Mouse (Mus musculus) adrenal gland, adult 8-10 months (tissue): ENCODE measurements around the gene Pdk1. TPM values are rescaled to one million over a fixed set of nuclear protein-coding genes. Genes with fewer than 3 reads are reported as not detected.
"Not testable (repeated sequence)": the region's sequence is repeated elsewhere in the genome, so short reads cannot be mapped to it uniquely, and the experiment has no call there.

Experiments
- DNase-seq: peaks from one replicate; pipeline ENCODE4 v3.0.0; 2022
- total RNA-seq, 4 experiments: library from RNA; stranded (reverse); gene quantifications; 2 replicates each; pipeline ENCODE4 v1.2.4; 2022

Pdk1 gene
- 10 to 100 TPM; 24.3 to 40.4 (median 31.7) TPM for total RNA-seq

GRCm38 (mm10) chr2:71872801-71873443, at the start of gene Pdk1:
Pdk1 (plus strand) TSS chr2:71873224.
- peak; percentile 97 for DNase-seq

GRCm38 (mm10) chr2:71824146-71824545, 48.9 kb upstream of the Pdk1 start:
- DNase-seq = no peak

- no peak for DNase-seq
These were observed 45.3 kb upstream of the Pdk1 start for GRCm38 (mm10) chr2:71827711-71828110.

GRCm38 (mm10) chr2:71828928-71829327, 44.1 kb upstream of the Pdk1 start:
- no peak for DNase-seq

GRCm38 (mm10) chr2:71833626-71834025, 39.4 kb upstream of the Pdk1 start:
- no peak for DNase-seq

- DNase-seq = no peak
These were observed 38.7 kb upstream of the Pdk1 start for GRCm38 (mm10) chr2:71834371-71834770.

GRCm38 (mm10) chr2:71835556-71835955, 37.5 kb upstream of the Pdk1 start:
- no peak for DNase-seq

- DNase-seq = no peak
These were observed 36.8 kb upstream of the Pdk1 start for GRCm38 (mm10) chr2:71836232-71836631.

- DNase-seq = no peak
These were observed 35.8 kb upstream of the Pdk1 start for GRCm38 (mm10) chr2:71837261-71837660.

- DNase-seq = peak; percentile 42
These were observed 35.2 kb upstream of the Pdk1 start for GRCm38 (mm10) chr2:71837791-71838190.

GRCm38 (mm10) chr2:71843316-71843715, 29.7 kb upstream of the Pdk1 start:
- DNase-seq = no peak

GRCm38 (mm10) chr2:71844906-71845305, 28.1 kb upstream of the Pdk1 start:
- DNase-seq = no peak

GRCm38 (mm10) chr2:71852161-71852560, 20.9 kb upstream of the Pdk1 start:
- not testable (repeated sequence) for DNase-seq

GRCm38 (mm10) chr2:71855076-71855475, 17.9 kb upstream of the Pdk1 start:
- no peak for DNase-seq

GRCm38 (mm10) chr2:71863531-71864173, 9.4 kb upstream of the Pdk1 start:
- DNase-seq = no peak

GRCm38 (mm10) chr2:71865022-71865421, 8.0 kb upstream of the Pdk1 start:
- DNase-seq = no peak

GRCm38 (mm10) chr2:71865935-71866334, 7.1 kb upstream of the Pdk1 start:
- no peak for DNase-seq

- no peak for DNase-seq
These were observed 6.5 kb upstream of the Pdk1 start for GRCm38 (mm10) chr2:71866565-71866964.

- DNase-seq = no peak
These were observed 6.0 kb upstream of the Pdk1 start for GRCm38 (mm10) chr2:71867019-71867418.

- DNase-seq = no peak
These were observed 5.5 kb upstream of the Pdk1 start for GRCm38 (mm10) chr2:71867480-71867879.

- no peak for DNase-seq
These were observed 4.8 kb upstream of the Pdk1 start for GRCm38 (mm10) chr2:71868256-71868655.

- no peak for DNase-seq
These were observed 883 bp upstream of the Pdk1 start for GRCm38 (mm10) chr2:71872141-71872540.

GRCm38 (mm10) chr2:71873474-71874322, 674 bp downstream of the Pdk1 start:
- peak; percentile 44 for DNase-seq
